In genomic region chr14:19733490-19734282, GRCm38 (mm10) we compare ENCODE assay signal across 7 mouse cellular contexts. TPM values are rescaled to one million over a fixed set of nuclear protein-coding genes. Genes with fewer than 3 reads are reported as not detected.
A peak's percentile ranks its signal among the peaks of the same experiment; 100 is the strongest.
DNase-seq lines count a peak whose midpoint lies in the region; ATAC-seq lines count a peak whose summit lies in the region.

No protein-coding gene starts in this region.

- H3K27ac ChIP-seq in embryonic facial prominence, embryonic 15.5 days (replicated peaks), result peak overlapping the region; percentile 48
- peak overlapping the region; percentile 59 for H3K27ac ChIP-seq in intestine, embryonic 15.5 days

- H3K4me3 ChIP-seq in embryonic facial prominence, embryonic 15.5 days (replicated peaks), result no peak overlapping the region
- no peak overlapping the region for H3K4me3 ChIP-seq in intestine, embryonic 15.5 days (replicated peaks)

- no peaks in the 10 kb centered on the region for H3K27me3 ChIP-seq in embryonic facial prominence, embryonic 15.5 days
- H3K27me3 ChIP-seq in intestine, embryonic 15.5 days (replicated peaks), result no peaks in the 10 kb centered on the region

- H3K36me3 ChIP-seq in embryonic facial prominence, embryonic 15.5 days, result no peaks in the 10 kb centered on the region
- H3K36me3 ChIP-seq in intestine, embryonic 15.5 days, result no peaks in the 10 kb centered on the region

- peak; percentile 38 for DNase-seq in adrenal gland, postnatal 10 days
- DNase-seq in lung, postnatal 4 days, result peak; percentile 53 to 70
- no peak for DNase-seq in right cerebral cortex, postnatal 25 days
- no peak for DNase-seq in spleen, adult 18-20 months

- H3K9me3 ChIP-seq in embryonic facial prominence, embryonic 15.5 days (replicated peaks), result no peaks in the 10 kb centered on the region
- no peaks in the 10 kb centered on the region for H3K9me3 ChIP-seq in intestine, embryonic 15.5 days

- H3K4me1 ChIP-seq in embryonic facial prominence, embryonic 15.5 days, result peaks cover 19% of the 10 kb centered on the region
- H3K4me1 ChIP-seq in intestine, embryonic 15.5 days (replicated peaks), result peaks cover 11% of the 10 kb centered on the region; the same call in 1 of the 2 replicates

- no peak overlapping the region for H3K4me2 ChIP-seq in embryonic facial prominence, embryonic 15.5 days (replicated peaks)
- H3K4me2 ChIP-seq in intestine, embryonic 15.5 days (replicated peaks), result no peak overlapping the region

- no peak overlapping the region for H3K9ac ChIP-seq in embryonic facial prominence, embryonic 15.5 days
- H3K9ac ChIP-seq in intestine, embryonic 15.5 days, result no peak overlapping the region

- ATAC-seq in embryonic facial prominence, embryonic 15.5 days (ENCODE audit: insufficient number of reproducible peaks, low FRiP score, low TSS enrichment, low read depth), result 0 out of 2 replicates have a peak, but pooled peaks have one; percentile 4
- ATAC-seq in intestine, embryonic 15.5 days, result peak; percentile 53
- ATAC-seq in CD4-positive, CD25-positive, alpha-beta regulatory T cell, adult 4 months, result no peak

- 27% methylated on average over 4 of the region's 4 CpGs for WGBS in embryonic facial prominence, embryonic 15.5 days
- WGBS in intestine, embryonic 15.5 days, result 45% methylated on average over 4 of the region's 4 CpGs

RNA-seq across cellular contexts. Expression of gene Nid2, which starts 17.4 kb away (rescaled TPM):
- total RNA-seq in adrenal gland, postnatal 10 days (2021), result 10 to 100 TPM; 59.7 to 74.5 TPM
- 86.7 and 91.3 TPM in 2 replicates for polyA plus RNA-seq in embryonic facial prominence, embryonic 15.5 days (2015; fragmentation: Nextera tagmentation; extraction: Ambion mirVana)
- polyA plus RNA-seq in intestine, embryonic 15.5 days (2015; fragmentation: Nextera tagmentation; extraction: Ambion mirVana), result 68.9 and 76.8 TPM in 2 replicates
- 1 to 10 TPM; 1.1 to 5.1 TPM for polyA plus RNA-seq in CD4-positive, CD25-positive, alpha-beta regulatory T cell, adult 4 months (2017; shearing (Covaris generic))

Comparison
In these comparisons a context has a peak if more than half of its experiments do, and no peak if none do; other contexts are left out.
1. DNase-seq: peak in adrenal gland, postnatal 10 days (single experiment) and lung, postnatal 4 days (2 of 2); none in right cerebral cortex, postnatal 25 days (single experiment) and spleen, adult 18-20 months (0 of 2).
2. RNA of gene Nid2, which starts 17.4 kb away (polyA plus RNA-seq): 86.7 to 91.3 TPM in embryonic facial prominence, embryonic 15.5 days and 68.9 to 76.8 TPM in intestine, embryonic 15.5 days; 1.1 to 5.1 TPM in CD4-positive, CD25-positive, alpha-beta regulatory T cell, adult 4 months; every median in the first group is over 10 times any median in the second.